Mouse (Mus musculus) heart, adult 18-20 months (tissue): ENCODE data around the gene Defa23. TPM values are rescaled to one million over a fixed set of nuclear protein-coding genes. Genes with fewer than 3 reads are reported as not detected.
"Not testable (repeated sequence)": the region's sequence is repeated elsewhere in the genome, so short reads cannot be mapped to it uniquely, and the experiment has no call there.

ENCODE experiments used
- DNase-seq, 2 experiments: peaks; one replicate each; pipeline ENCODE4 v3.0.0; 2021 to 2022; ENCODE audit warnings: mixed read lengths in 1 of 2
- long read RNA-seq, 2 experiments: library from polyadenylated mRNA; stranded (forward); transcript quantifications; one replicate each; pipeline ENCODE4 v2.0.0; 2021
- total RNA-seq, 2 experiments: library from RNA; stranded (reverse); gene quantifications; 2 replicates each; pipeline ENCODE4 v1.2.3; 2021

Gene Defa23
- total RNA-seq = not detected
- long read RNA-seq, experiment 1 = 0 reads
- long read RNA-seq, experiment 2 = 0 reads

GRCm38 (mm10) chr8:21054747-21055146, at the start of gene Defa23:
Gene Defa23 (plus strand): TSS chr8:21055047.
- DNase-seq = not testable (repeated sequence)

DNA sequence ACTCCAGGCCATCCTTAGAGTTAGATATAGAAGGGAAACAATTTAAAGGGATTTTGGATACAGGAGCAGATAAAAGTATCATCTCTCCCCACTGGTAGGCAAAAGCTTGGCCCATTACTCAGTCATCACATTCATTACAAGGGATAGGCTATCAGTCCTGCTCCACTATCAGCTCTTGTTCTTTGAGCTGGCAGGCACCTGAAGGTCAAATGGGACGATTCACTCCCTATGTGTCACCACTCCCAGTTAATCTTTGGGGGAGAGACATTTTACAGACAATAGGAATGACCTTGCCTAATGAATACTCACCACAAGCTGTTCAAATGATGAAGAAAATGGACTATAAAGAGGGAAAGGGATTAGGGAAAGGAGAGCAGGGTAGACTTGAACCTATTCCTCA, 48.0 kb upstream of the Defa23 start:
- no peak for DNase-seq

- not testable (repeated sequence) for DNase-seq
Measured at GRCm38 (mm10) chr8:21008578-21008977, 46.3 kb upstream of the Defa23 start.

GRCm38 (mm10) chr8:21010548-21010947, 44.3 kb upstream of the Defa23 start:
- DNase-seq = not testable (repeated sequence)

DNA sequence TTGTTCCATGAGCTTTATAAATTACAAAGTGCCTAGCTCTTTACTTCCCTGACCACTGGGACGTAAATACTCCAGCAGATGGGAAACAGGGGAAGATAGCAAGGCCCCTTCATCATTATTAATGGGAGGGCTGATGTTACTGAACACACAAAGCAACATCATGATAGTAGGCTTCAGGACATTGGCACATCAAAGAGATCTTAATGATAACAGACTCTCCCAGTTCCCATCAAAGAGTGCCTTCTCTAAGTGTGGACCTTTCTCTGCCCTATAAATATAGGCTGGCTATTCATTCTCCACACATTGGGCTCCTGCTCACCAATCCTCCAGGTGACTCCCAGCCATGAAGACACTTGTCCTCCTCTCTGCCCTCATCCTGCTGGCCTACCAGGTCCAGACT, 29.6 kb upstream of the Defa23 start, which contains the start of gene Defa21:
Gene Defa21, plus strand, starts transcription at position 301 of the 400 bp plus-strand sequence.
- not testable (repeated sequence) for DNase-seq

GRCm38 (mm10) chr8:21064738-21065137, 9.9 kb downstream of the Defa23 start, which contains the start of gene Defa35:
Gene Defa35 (plus strand): TSS chr8:21065038.
- not testable (repeated sequence) for DNase-seq

DNA sequence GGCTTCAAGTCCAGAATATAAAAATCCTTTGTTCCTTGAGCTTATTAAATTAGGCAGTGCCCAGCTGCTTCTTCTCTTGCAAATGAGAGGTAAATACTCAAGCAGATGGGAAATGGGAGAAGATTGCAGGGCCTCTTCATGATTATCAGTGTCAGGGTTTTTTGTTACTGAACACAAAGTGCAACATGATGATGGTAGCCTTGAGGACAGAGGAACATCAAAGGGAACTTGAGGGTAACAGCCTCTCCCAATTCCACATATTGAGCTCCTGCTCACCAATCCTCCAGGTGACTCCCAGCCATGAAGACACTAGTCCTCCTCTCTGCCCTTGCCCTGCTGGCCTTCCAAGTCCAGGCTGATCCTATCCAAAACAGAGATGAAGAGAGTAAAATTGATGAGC, 29.3 kb downstream of the Defa23 start, which contains the start of gene Defa25:
Gene Defa25, plus strand, starts transcription at position 301 of the 400 bp plus-strand sequence.
- not testable (repeated sequence) for DNase-seq

DNA sequence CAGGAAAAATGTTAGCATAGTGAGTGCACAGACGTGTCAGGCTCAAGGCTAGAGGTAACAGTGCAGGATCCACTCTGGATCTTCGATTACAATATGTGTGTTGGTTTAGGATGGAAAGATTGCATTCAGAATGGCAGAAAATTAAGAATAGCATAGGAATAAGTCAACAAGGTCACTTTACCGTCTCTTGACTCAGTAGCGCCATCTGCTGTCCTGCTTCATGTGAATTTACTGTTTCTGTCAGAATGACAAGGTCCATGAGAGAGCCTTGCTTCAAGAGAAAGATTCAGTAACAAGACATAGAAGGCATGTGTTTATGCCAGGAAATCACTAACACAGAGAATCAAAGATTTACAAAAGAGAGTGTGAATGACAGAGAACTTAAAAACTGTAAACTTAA, 38.3 kb downstream of the Defa23 start:
- DNase-seq = peak in 1 of 2 experiments; percentile 2

- not testable (repeated sequence) for DNase-seq
Measured at GRCm38 (mm10) chr8:21095950-21096349, 41.1 kb downstream of the Defa23 start, which contains the start of gene Gm14851. Gene Gm14851 (minus strand): TSS chr8:21096050.

Other genes starting within 250 kb of the Defa23 start
- not detected for gene Defb33, start 162.4 kb upstream of the Defa23 start, total RNA-seq
- not detected for gene Gm15056, start 152.4 kb upstream of the Defa23 start, total RNA-seq
- gene Gm6040, start 133.0 kb upstream of the Defa23 start, total RNA-seq = not detected
- not detected for gene AY761185, start 110.3 kb upstream of the Defa23 start, total RNA-seq
- not detected for gene Defa21, start 29.5 kb upstream of the Defa23 start, total RNA-seq
- gene Defa35, start 10.0 kb downstream of the Defa23 start, total RNA-seq = not detected
- gene Defa25, start 29.4 kb downstream of the Defa23 start, total RNA-seq = not detected
- not detected for gene Gm14851, start 41.0 kb downstream of the Defa23 start, total RNA-seq
- gene Defa30, start 79.6 kb downstream of the Defa23 start, total RNA-seq = not detected
- gene Defa22, start 107.2 kb downstream of the Defa23 start, total RNA-seq = not detected
- gene Defa31, start 136.6 kb downstream of the Defa23 start, total RNA-seq = not detected
- gene Gm15293, start 146.5 kb downstream of the Defa23 start, total RNA-seq = not detected
- not detected for gene Gm15292, start 194.7 kb downstream of the Defa23 start, total RNA-seq